Mouse (Mus musculus): ENCODE measurements around the gene Wdr25.

Wdr25 gene

DNA sequence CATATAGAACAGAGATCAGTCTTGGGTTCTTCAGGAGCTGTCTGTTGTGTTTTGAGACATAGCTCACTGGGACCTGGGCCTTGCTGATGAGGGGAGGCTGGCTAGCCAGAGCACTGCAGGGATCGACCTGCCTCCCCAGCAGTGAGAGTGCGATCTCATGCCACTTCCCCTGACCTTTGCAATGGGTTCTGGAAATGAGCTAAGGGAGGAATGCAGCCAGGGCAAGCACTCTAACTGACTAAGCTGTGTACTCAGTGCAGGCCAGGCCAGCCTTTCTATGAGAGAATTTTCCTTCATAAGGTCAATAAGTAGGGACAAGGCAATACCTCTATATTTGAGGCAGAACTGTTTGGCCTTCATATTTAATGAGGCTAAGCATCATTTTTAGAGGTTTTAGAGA lies 99.6 kb downstream of the Wdr25 start:
- no peak for DNase-seq

DNA sequence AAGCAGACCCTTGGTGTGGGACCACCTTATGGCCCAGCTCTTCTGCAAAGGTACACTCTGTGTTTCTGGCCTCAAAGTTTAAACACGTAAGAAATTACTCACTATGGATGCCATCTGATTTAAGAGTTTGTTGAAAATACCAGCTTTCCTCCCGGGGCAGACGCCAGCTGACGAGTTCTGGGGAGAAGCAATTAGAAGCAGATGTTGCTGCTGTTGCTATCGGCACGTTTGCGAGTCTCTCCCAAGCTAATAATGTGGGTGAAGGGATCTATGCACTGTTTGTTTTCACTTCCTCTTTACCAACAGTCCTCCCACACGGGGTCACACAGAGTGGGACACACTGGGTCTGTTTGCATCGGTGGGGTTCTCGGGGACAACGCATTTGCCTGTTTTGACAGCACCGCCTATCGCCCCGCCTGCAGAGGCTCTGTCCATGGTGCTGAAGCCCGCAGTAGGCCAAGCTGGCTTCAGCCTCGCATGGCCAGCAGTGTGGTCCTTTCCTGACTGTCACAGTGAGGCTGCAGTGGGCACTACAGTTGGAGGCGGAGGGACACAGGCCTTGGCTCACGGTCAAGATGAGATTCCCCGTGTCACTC lies 101.1 kb downstream of the Wdr25 start:
- peak; percentile 23 to 25 for DNase-seq

DNA sequence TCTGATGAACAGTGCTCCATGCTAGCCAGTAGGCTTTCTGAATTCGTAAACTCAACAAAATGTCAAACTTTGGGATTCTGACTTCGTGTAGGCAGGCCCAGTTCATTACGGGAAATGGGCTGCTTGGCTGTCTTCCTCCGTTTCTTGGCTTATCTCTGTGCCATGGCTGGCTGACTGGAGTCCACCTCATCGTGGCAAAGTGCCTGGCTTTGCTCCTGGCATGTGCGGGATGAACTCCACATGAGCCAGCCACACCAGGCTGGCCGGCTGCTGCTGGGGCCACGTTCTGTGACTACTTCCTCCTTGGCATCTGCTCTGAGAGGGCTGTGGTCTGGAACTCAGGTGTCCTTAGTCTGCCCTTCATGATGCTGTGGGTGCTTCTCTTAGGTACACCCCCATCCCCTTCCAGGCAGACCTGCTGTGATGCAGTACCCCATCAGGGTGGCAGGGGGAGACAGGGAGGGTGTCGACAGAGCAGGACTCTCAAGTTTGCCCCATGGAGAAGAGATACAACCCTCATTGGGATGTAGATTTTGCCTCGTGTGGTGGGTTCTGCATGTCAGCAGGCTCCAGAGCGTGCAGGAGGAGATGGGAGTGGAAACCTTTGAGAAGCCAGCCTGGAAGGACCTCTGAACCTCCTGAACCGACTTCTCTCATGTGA lies 102.7 kb downstream of the Wdr25 start:
- DNase-seq: no peak

DNA sequence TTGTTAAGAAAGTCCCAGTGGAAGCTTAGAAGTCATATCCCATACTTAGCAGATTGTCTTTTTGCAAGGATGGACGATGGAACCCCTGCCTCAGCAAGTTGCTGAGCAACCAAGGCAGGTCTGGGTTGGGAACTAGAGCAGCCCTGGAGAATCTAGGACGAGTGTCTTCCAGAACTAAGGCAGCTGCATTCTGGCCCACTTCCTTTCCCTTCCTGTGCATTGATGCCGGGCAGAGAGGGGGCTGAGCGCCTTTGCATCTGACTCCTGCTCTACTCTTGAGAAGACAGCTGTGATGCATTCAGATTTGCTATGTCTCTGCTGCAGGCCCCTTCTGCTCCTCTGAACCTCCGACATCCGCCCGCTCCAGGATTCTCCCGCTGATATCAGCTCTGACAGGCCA lies 103.8 kb downstream of the Wdr25 start:
- no peak for DNase-seq

DNA sequence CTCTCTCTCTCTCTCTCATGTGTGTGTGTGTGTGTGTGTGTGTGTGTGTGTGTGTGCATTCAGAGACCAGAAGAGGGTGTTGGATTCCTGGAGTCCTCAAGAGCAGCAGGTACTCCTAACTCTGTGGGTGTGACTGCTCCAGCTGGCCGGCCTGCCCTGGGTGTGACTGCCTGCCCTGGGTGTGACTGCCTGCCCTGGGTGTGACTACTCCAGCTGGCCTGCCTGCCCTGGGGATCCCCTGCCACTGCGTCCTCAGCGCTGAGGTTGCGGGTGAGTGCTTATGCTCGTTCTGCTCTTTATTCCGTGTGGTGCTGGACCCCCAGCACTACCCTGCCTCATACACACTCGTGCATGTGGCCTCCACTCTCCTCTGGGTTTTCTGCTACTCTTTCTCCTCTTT lies 109.5 kb downstream of the Wdr25 start:
- no peak for DNase-seq

DNA sequence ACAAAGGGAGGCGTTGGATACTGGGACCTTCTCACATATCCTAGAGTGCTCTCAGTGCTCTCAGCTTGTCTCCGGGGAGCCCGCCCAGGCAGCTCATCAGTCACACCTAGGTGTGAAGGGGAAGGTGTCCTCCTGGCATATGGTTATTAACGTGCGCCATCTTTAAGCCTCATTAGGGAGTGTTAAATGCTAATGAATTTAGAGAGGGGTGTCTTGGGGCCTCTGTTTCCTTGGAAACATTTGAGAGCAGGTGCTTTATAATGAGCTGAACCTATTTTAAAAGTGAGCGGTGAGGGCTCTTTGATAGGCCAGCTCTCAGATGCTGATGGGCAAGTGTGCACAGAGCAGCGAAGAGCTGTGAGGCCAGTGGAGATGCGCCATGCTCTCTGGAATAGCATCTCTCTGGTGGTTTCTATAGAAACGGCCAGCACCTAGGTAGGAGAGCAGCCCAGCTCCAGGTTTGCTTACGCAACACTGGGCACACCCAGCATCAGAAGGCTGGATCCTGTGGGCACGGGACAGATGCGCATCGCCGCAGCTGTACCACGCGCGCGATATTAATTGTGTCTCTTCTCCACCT lies 116.7 kb downstream of the Wdr25 start:
- DNase-seq: no peak

DNA sequence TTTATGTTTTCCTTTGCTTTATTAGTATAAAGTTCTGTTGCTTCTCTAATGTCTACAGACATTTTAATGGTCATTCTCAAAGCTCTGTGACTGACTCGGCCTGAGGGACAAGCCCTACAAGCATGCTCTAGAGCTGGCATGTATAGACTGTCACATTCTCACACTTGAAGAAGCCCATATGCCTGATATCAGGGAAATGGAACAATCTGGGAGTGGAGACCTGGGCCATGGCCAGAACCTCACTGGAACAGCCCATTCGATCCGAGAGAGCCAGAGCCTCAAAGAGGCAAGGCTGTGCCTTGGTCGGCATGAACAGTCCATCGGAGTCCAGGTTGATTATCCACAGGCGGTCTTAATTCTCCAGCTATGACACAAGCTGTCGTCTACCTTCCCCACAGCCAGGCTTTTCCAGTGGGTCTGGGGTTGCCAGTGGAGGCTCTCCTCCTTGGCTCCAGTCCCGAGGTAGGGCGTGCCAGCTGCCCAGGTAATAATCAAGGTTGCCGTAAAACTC lies 128.8 kb downstream of the Wdr25 start:
- no peak for DNase-seq

DNA sequence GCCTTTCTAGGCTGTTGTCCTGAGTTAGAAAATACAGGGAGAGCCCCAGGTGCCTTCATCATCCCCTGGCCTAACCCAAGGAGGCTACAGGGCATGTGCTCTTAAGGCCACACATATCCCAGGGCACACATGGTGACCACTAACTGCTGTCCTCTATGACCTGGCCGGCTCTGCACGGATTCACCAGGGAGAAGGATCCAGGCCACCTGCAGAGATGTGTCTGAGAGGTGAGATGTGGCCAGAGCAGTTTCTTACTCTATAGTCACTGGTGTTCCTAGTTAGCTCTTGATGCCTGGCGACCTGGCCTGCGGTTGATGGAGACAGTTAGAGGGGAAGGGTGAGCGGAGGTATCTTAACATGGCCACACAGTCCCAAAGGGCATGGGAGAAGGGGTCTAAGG lies 129.5 kb downstream of the Wdr25 start:
- DNase-seq: no peak

DNA sequence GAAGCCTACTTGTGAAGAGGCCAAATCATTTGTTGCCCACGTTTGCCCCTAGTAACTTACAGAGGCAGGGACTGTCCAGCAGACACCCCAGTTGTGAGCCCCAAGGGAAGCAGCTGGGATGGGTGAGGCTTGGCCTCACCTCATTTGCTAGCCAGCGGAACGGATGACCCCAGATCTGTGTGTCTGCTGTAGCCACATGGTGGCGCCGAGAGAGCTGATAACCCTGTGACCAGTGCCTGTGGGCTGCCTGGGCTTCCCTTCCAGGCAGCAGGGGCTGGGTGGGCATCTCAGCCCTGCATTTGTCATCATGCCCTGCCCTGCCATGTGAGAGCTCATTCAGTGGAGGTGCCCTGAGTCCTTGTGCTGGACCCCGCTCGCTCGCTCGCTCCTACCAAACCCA lies 130.3 kb downstream of the Wdr25 start:
- no peak for DNase-seq

DNA sequence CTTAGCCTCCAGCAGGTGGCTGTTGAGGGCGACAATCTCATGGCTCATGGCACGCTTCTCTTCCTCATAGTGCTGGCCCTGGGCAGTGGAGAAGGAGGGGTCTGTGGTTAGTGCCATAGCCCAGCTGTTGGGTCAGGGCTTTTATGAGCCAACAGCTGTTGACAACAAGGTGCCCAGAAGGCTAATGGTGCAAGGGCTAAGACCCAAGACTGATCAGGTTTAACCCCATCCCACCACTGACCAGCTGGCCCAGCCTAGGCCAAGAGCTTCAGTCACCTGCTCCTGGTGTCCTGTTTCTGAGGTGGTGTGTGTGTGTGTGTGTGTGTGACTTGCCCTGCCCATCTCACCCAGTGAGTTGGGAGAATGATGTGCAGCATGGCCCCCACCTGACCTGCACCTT lies 143.6 kb downstream of the Wdr25 start:
- no peak for DNase-seq

DNA sequence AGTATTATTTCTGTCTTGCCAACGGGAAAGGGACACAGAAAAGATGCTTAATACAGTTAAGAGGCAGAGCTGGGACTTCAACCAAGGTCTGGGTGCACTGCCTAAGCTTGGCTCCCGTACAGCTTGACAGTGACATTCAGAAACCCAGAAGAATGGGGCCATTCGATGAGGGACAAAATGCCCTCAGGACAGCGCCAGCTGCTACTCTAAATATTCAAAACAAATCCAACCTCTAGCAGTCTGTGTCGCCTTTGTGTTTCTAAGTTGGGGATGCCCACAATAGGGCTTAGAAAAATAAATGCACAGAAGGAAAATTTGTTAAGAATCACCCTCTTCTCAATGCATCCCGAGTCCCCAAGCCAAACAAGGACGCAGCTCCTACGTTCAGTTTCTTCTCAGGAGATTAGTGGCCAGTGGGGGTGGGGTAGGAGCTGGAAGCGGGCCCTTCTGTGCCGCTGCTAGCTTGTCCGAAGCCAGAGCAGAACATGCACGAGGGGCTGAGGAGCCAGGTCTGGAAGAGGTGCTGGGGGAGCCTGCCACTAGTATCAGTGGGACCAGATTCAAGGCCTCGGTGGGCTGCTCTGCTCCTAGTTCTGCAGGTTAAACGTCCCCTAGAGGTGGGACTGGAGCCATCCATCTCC lies 144.9 kb downstream of the Wdr25 start:
- no peak for DNase-seq

DNA sequence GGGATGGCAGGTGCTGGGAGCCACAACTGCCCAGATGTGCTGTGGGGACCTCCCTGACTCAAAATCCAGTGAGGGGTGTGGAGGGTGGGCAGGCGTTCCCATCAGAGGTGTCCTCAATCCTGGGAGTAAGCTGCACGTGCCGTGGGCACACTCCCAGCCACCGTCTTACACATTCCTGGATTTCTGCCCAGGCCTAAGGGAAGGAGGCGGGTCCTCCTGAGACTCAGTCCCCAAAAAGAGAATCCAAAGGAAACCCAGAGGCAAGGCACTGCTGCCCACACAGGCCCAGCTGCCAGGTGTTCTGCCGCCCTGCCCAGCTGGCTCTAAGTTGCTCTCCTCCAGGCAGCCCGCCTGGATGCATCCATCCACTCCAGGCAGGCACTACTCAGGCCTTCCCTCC lies 145.9 kb downstream of the Wdr25 start:
- DNase-seq: no peak

DNA sequence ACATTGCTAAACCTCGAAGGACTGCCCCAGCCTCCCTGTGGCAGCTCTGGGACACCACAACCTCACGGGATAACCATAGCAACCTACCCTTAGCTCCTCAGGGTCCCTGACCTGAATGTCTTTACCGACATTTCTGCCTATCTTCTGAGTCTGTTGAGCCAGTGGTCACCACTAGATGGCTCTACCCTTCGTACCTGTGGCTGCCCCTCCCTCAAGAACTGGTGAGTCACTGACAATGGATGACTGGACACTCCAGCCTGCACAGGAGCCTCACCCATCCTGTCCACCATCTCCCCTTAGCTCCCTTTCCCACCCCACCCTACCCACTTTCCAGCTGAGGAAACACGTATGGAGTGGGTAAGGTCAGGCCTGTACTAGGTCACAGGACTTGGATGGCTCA lies 151.1 kb downstream of the Wdr25 start:
- DNase-seq: no peak

DNA sequence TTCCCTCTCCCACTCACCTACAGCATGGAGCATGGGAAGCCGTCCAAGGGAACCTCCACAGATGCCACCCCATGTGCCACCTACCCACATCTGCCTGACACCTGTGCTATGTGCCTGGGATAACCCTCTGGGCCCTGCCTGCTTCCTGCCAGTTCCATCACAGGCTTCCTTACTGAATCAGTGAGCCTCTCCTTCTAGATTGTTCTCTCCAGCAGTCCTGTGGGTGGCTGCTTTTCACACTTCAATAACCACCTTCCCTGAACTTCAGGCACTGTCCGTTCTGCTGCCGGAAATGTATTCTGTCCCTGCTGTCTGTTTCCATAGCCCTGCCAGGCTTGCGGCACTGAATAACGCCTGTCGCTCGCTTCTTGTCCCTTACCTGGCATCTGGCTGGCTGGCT lies 152.2 kb downstream of the Wdr25 start:
- no peak for DNase-seq

DNA sequence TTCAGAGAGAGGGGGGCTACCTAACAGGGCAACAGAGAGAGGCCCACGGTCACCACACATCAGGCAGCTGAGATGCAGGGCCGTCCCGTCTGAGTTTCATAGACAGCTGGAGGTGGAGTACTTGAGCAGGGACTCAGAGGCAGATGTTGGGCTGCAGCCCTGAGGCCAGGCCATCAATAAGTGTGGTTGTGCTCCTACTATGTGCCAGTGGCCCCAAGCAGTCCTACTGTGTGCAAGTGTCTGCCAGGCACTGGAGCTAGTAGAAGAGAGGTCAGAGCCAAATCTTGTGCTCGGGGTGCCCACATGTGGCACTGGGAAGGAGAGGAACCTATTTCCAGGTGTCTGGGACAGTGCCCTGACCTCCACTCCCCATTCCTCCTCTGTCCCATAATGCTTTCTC lies 156.5 kb downstream of the Wdr25 start:
- no peak for DNase-seq

DNA sequence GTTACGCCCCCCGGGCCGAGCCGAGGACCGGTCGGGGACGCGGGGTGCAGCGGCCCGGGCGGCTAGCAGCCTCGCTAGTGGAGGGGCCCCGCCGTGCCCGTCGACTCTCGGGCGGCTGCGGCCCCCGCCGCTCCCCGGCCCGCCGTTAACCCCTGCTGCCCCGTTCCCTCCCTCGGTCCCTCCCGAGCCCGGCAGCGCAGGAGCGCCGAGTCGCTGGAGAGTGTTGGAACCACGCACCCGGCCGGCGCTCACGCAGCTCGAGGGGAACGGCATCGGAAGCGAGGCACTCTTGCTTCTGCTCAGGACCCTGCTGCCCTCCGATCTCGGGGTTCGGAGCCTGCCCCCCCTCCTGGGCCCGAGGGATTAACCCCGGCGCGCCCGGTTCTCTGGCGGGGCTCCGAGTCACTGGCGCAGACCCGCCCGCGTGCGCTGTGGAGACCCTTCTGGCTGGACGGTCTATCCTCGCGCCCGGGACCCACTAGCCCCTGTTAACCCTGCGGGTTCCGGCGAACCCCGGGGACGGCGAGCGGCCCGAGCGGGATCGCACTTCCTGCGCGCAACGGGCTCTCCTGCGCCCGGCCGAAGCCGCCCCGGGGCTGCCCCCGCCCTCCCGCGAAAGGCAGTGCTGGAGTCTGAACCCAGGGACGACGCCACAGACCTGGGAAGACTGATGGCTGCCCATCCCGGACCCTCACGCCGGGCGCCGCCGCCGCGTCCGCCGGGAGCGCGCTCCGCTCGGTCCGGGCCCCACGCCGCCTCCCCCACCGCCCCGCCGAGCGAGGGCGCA lies 159.8 kb downstream of the Wdr25 start:
- no peak for DNase-seq

DNA sequence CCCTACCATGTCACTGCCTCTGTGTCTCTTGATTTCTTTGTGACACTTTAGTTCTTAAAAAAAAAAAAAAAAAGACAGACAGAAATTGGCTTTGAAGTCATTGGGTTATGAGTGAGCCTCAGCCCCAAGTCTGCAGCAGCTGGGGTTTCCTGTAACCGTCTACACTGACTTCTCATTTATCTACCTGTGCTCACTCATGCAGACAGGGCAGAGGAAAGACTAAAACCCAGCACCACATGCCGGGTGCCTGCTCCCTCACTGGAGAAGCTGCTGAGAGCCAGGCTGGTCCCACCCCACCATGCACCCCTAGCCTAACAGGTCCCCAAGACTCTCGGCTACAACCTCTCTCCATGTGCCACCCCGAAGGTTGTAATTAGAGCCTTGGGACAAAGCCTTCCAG lies 164.3 kb downstream of the Wdr25 start:
- peak in 1 of 2 experiments; percentile 49 for DNase-seq

DNA sequence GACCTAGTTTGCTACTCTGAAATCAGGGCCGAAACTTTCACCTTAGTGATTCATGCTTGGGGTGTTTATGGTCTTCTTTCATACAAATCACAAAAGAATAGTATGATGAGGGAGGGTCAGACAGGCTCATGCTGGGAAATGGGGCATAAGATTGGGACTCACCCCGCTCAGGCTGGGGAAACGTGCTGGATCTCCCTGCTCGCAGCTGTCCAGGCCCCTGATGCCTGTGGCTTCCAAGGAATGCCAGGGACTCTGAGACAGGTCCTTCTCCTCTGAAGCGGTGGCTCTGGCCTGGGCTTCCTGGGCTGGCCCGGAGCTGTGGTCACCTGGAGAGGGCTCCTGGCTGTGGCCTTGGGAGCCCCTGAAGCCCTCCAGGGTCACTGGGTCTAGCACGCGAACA lies 165.2 kb downstream of the Wdr25 start:
- no peak for DNase-seq

DNA sequence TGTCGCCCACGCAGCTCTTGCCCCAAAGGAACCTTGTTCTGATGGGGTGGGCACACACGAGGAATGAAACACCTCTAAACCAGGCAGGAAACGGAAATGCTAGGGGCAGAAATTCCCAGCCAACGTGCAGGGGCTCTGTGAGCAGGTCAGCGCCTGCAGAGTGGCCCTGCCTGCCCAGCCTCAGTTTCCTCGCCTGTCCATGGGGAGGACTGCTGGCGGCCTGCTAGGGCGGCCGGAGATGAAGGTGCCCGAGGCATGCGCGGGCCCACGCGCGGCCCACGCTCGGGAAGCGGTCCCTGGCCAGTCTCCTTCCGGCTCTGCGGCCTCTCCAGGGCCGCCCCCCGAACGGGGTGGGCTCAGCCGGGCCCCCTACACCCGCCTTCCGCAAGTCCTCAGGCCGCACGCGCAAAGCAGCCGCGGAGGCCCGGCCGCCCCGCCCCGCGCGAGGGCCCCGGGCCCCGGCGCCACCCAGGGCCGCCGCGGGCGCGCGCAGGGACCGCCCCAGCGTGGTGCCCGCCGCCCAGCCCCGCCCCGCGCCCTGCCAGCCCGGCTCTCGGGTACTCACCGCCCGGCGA lies 174.2 kb downstream of the Wdr25 start:
- peak; percentile 50 to 54 for DNase-seq

DNA sequence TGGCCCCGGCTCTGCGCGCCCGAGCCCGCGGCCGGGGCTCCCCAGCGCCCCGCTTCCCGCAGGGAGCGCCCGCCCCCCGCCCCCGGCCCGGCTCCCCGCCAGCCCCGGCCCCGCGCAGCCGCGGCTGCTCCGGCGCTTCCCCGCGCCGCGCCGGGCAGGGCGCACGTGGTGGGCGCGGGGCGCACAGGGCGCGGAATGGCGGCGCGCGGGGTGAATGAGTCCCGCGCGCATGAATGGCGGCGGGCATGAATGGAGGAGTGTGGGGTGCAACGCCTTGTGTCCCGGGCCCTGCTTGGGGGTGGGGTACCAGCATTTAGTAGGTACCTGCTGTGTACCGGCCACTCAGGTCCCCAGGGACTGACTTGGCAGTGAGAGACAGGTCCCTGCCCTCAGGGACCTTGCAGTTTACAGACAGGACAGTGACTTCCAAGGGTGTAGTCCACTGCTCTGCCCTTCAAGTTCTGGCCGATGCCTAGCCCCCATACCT lies 174.8 kb downstream of the Wdr25 start, which contains the start of gene Begain:
Begain (minus strand) TSS at position 51 of the 487 bp plus-strand sequence.
- no peak for DNase-seq

DNA sequence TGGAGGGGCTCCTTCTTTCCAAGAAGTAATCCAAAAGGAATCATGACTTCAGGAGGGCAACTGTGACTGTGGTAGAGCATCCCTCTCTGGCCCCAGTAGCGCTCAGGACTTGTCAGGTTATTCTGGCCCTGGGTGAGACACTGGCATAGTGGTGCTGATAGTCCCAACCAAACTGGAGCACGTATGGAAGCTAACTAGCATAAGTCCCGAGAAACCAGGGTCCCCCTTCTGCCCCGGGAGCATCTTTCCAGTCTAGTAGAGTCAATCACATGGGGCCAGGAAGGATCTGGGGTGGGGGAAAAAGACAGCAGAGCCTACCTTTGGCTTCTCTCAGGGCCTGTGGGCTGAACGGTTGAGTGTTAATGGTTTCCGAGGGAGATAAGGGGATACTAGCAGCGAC lies 175.3 kb downstream of the Wdr25 start:
- no peak for DNase-seq

DNA sequence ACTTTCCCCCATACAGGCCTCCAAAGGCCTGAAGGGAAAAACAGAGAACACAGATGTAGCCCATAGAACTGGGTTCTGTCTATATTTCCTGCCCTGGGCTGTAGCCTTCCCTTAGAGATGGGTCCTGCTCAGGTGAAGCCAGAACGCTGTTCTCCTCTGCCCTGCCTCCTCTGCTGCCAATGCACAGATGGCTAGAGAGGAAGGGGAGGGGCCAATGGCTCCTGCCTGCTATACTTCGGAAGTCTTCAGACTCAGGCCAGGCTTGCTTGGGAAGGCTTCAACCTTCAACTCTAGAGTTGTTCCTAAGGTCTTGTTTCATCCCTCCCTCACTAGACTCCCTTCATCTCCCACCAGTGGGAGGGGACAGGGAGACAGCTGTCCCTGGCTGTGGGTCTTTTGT lies 176.3 kb downstream of the Wdr25 start:
- peak in 1 of 2 experiments; percentile 42 for DNase-seq

DNA sequence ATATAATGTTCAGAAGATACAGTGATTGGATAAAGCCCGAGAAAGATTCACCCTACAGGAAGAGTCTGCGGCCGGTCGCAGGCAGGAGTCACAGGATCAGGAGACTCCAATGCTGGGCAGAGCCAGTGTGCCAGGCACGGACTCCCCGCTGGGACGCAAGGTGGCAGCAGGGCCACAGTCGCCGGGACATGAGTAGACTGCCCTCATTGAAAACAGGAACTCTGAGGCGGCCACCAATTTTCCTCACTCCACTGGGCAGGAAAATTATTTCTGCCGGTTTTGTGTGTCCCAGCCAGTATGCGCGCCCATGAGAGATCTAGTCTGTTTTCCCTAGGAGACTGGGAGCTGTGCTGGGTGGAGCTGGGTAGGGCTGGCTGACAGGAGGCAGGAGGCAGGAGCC lies 177.8 kb downstream of the Wdr25 start:
- DNase-seq: no peak
